Mouse (Mus musculus) megakaryocyte progenitor cell, adult 5-6 weeks (primary cell): ENCODE measurements around the gene E2f4. TPM values are rescaled to one million over a fixed set of nuclear protein-coding genes. Genes with fewer than 3 reads are reported as not detected.

Experiments
- ATAC-seq: replicated peaks from 2 replicates; pipeline ENCODE4 v1.8.0; 2016; ENCODE audit warnings: mild to moderate bottlenecking, moderate TSS enrichment, inconsistent platforms; ENCODE audit not compliant: poor library complexity
- total RNA-seq, 2 experiments: library from RNA; stranded (forward) in 1 of 2; stranded (reverse) in 1 of 2; fragments of 157-497, 149-512 nt in 1 of 2; fragments of 200-1000 nt in 1 of 2; gene quantifications; 2 replicates each; pipeline versions ENCODE4 v1.2.3 to v1.2.4; 2015 to 2017

The E2f4 gene
- total RNA-seq (2015) (121 and 126 TPM in 2 replicates), total RNA-seq (2017) (47.0 and 53.6 TPM in 2 replicates)

- peak; percentile 89 for ATAC-seq
Measured at GRCm38 (mm10) chr8:105297511-105298192, at the start of gene E2f4. TSS of gene E2f4 (plus strand) at chr8:105297663.

GRCm38 (mm10) chr8:105251954-105252353 is 45.5 kb upstream of the E2f4 start:
- no peak for ATAC-seq

DNA sequence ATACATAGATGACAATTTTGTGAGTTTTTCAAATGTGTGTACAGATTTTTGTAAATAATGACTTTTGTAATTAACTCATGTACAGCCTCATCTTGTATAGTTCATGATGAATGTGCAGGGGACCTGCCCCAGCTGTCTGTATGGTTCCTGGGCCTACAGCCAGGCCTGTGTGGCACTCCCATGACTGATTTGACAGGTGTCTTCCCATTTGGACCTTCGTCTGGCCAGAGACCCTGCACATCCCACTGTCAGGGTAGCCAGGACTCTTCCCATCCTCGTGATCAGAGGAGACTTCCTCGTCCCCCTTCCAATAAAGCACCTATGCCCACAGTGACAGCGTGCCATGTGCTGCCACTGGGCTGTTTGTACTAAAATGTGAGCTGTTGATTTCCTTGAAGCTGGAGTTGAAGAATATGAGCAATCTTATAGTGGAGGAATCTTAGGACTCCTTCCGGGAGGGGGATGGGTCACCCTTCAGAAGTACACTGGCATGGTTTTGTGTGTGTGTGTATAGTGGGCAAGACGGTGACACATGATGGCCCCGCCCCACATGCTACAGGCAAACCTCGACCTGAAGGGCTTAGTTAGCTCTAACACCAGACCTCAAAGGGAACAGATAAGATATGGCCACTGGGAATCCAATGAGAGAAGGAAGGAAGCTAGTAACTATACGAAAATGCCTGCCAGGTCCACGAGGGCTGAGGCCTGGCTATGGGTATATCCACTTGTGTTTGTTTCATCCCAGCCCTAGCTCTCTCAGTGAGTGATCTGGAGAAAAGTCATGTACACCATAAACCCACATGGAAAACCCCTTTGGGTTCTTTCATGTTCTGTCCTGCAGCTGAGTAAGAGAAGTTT is 44.6 kb upstream of the E2f4 start:
- no peak for ATAC-seq

GRCm38 (mm10) chr8:105253766-105254151 is 43.7 kb upstream of the E2f4 start:
- no peak for ATAC-seq

GRCm38 (mm10) chr8:105254152-105254965 is 43.1 kb upstream of the E2f4 start:
- peak; percentile 88 for ATAC-seq

DNA sequence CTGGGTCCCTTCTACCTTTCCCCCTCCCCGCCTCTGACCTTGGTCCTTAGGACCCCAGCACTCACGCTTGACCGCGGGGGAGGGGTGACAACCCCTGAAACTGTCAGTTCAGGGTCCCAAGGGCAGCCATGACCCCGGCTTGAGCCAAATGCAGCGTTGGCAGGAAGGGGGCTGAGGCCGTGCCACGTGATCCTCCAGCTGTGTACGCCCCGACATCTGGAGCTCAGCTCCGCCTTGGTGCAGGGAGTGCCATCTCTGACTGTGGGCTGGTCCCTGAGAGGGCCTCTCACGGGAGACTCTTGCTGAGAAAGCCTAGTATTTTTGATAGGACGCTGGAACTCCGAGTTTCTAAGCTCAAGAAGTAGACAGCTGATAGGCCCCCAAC is 42.5 kb upstream of the E2f4 start, which contains the start of gene B3gnt9:
TSS of gene B3gnt9 (minus strand) at position 188 of the 385 bp plus-strand sequence.
- ATAC-seq = peak; percentile 51

- ATAC-seq = no peak
Measured at GRCm38 (mm10) chr8:105257318-105258114, 39.9 kb upstream of the E2f4 start.

DNA sequence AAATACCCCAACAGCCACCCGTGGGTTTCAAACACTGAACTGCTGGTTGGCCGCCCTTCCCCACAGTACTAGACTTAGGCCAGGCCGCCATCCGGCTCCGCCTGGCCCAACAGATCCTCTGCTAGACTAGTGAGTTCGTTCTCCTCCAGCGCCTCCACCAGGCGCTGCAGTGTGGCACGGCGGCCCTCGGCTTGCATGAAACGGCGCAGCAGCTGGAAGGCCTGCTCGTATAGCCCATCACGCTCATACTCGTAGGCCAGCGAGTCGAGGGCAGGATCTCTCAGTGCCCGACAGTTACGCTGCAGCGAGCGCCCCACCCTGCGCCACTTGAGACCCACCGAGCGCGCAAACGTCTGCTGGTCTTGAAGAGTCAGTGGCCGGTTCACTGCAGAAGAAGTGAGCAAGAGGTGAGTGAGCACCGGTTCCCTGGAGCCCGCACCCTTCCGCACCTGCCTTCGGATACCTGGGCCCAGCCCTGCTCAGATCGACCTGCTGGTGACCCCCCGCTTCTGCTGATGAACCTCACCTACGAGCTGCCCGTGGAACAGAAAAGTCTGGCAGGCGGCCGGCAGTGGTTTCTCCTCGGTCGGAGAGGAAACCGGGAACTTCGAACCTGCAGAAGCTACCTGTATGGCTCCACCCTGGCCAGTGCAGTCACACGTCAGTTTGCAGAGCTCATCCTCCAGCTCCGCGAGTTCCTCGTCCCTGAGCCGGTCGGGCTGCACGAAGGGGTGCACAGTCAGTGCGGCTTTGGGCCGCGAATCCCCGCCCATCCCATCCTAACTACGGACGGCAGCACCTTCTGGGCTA is 38.3 kb upstream of the E2f4 start:
- ATAC-seq = no peak; the same call in 1 of the 2 replicates

- peak; percentile 61 for ATAC-seq
Measured at GRCm38 (mm10) chr8:105259721-105260320, 37.6 kb upstream of the E2f4 start.

- no peak for ATAC-seq
Measured at GRCm38 (mm10) chr8:105260371-105261099, 36.9 kb upstream of the E2f4 start.

DNA sequence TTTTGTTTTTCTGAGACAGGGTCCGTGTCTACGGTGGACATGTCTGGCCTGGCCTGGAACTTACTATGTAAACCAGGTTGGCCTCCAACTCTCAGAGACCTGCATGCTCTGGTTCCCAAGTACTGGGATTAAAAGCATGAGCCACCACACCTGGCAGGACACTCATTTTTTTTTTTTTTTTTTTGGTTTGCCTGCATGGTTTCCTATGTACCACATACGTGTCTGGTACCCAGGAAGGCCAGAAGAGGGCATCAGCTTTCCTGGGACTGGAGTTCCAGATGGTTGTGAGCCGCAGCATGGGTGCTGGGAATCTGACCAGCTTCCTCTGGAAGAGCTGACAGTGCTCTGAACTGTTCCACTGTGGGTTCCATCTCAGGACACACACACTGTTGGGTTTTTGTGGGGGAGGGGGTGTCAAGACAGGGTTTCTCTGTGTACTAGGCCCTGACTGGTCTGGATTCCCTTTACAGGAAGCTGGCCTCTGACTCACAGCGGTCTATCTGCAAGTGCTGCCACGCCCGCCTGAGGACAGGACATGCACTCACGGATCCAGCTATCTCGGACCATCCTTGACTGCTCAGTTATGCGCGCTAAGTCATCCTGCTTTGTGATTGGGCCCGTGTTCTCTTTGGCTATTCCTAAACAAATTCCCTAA is 36.0 kb upstream of the E2f4 start:
- ATAC-seq = no peak

GRCm38 (mm10) chr8:105263244-105263912 is 34.1 kb upstream of the E2f4 start:
- ATAC-seq = no peak

GRCm38 (mm10) chr8:105264024-105264982 is 33.2 kb upstream of the E2f4 start, which contains the start of the genes Tradd and Fbxl8:
TSS of gene Tradd (minus strand) at chr8:105264609.
TSS of gene Fbxl8 (plus strand) at chr8:105264648.
- ATAC-seq = peak; percentile 68

- peak; percentile 61 for ATAC-seq
Measured at GRCm38 (mm10) chr8:105265128-105265527, 32.3 kb upstream of the E2f4 start.

DNA sequence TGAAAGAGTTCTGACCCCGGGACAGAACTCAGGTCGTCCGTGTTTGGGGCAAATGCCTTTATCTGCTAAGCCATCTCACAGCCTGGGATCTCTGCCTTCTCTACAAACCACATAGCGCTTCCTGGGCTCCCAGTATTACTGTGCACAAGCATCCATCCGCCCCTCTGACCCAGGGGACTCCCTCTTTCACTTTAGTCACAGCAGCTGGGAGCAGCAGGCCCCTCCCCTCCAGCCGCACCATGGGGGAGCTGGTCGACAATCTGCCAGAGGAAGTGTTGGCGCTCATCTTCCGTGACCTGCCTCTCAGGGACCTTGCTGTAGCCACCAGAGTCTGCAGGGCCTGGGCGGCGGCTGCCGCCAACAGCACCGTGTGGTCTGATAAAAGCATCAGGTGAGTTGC is 30.7 kb upstream of the E2f4 start:
- ATAC-seq = no peak
